Mouse (Mus musculus) liver, postnatal 0 days (tissue): ENCODE data around the gene Limch1.

Source experiments
- CTCF ChIP-seq: sonication (generic); IDR thresholded peaks from 2 replicates; pipeline ENCODE4 v1.5.1; 2016; ENCODE audit warnings: antibody characterized with exemption, low read depth
- EP300 ChIP-seq: IDR thresholded peaks from 2 replicates; pipeline ENCODE4 v1.6.1; 2016; ENCODE audit warnings: antibody characterized with exemption, low read depth, mild to moderate bottlenecking

DNA sequence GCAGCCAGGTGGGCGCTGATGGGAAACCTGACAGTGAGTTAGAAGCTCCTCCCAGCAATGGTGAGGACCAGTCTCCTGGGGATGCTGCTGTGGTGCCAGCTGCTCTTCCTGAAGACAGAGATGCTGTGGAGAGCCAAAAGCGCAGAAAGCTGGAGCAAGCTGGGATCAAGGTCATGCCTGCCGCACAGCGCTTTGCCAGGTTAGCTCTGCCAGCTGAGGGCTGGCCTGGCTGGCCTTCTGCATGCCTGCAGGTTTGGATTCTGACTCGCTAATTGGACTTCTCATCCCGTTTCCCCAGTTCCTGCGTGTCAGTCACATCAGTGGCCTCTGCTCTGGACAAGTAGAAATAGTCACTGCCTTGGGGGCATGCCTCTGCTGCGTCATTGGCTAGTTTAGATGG is 230.0 kb downstream of the Limch1 start:
- no peak for TF ChIP-seq CTCF
- no peak for TF ChIP-seq EP300
